Mouse (Mus musculus): ENCODE measurements around the gene Fam184b.

DNA sequence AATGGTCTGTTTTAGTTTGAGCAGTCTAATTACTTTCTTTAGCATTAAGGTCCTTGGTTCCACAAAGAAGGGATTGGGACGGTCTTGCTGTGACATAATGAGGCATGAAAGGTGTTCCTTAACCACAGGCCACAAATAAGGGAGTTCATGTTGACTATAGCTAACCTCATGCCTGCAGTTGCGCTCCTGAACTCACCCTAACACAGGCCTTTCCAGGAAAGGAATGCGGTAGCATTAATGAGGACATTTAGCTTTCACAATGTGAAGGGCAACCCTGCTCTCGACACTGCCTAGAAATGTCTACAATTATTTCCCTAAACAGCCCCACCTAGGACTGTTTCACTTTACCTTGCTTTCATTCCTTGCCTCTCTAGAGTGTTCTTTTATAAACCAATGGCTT lies 40.4 kb downstream of the Fam184b start:
- no peak for TF ChIP-seq POLR2A (IDR thresholded peaks at IDR 0.05; ENCODE audit: low read depth, low read length)
- no peak for TF ChIP-seq EP300 (IDR thresholded peaks at IDR 0.05; ENCODE audit: low read length)
- no peak for TF ChIP-seq CTCF (conservative IDR thresholded peaks at IDR 0.05 in 1 of 2, IDR thresholded peaks at IDR 0.05 in 1 of 2; ENCODE audit: low read depth in 2 of 2, low read length in 2 of 2)
- TF ChIP-seq SMC3 (IDR thresholded peaks at IDR 0.05; ENCODE audit: low read depth, low read length) = no peak
- TF ChIP-seq USF1 (IDR thresholded peaks at IDR 0.05; ENCODE audit: low read depth, low read length) = no peak
- TF ChIP-seq PAX5 (IDR thresholded peaks at IDR 0.05; ENCODE audit: low read length) = no peak
- no peak for TF ChIP-seq E2F4 (IDR thresholded peaks at IDR 0.05; ENCODE audit: insufficient replicate concordance, low read depth, low read length)
- TF ChIP-seq MYC (IDR thresholded peaks at IDR 0.05; ENCODE audit: low read depth, low read length) = no peak
- no peak for TF ChIP-seq ZMIZ1 (IDR thresholded peaks at IDR 0.05; ENCODE audit: low read depth, low read length)
- TF ChIP-seq MXI1 (IDR thresholded peaks at IDR 0.05; ENCODE audit: low read depth, low read length) = no peak
